Mouse (Mus musculus) spleen, adult 12 weeks (tissue): ENCODE data around the gene Acadvl.
"Not testable (repeated sequence)": the region's sequence is repeated elsewhere in the genome, so short reads cannot be mapped to it uniquely, and the experiment has no call there.

Experiments used
- DNase-seq: peaks from one replicate; pipeline ENCODE4 v3.0.0; 2022; ENCODE audit warnings: low spot score

The Acadvl gene

GRCm38 (mm10) chr11:70027397-70027796 lies 12.2 kb upstream of the Acadvl start:
- no peak for DNase-seq

GRCm38 (mm10) chr11:70026689-70027088 lies 11.5 kb upstream of the Acadvl start:
- DNase-seq: no peak

- DNase-seq: no peak
Observed at GRCm38 (mm10) chr11:70024151-70024514, 8.9 kb upstream of the Acadvl start.

GRCm38 (mm10) chr11:70023481-70024150 lies 8.4 kb upstream of the Acadvl start:
- no peak for DNase-seq

GRCm38 (mm10) chr11:70021264-70022132 lies 6.3 kb upstream of the Acadvl start:
- DNase-seq: peak; percentile 85

- DNase-seq: peak; percentile 32
Observed at GRCm38 (mm10) chr11:70020731-70021263, 5.6 kb upstream of the Acadvl start.

- DNase-seq: no peak
Observed at GRCm38 (mm10) chr11:70020022-70020631, 4.9 kb upstream of the Acadvl start.

- no peak for DNase-seq
Observed at GRCm38 (mm10) chr11:70019495-70020021, 4.3 kb upstream of the Acadvl start.

GRCm38 (mm10) chr11:70018131-70018990 lies 3.1 kb upstream of the Acadvl start:
- DNase-seq: no peak

- no peak for DNase-seq
Observed at GRCm38 (mm10) chr11:70017199-70017767, 2.1 kb upstream of the Acadvl start.

GRCm38 (mm10) chr11:70016669-70017068 lies 1.5 kb upstream of the Acadvl start, which contains the start of gene Dlg4:
Dlg4 (plus strand) TSS chr11:70016942.
- no peak for DNase-seq

- DNase-seq: not testable (repeated sequence)
Observed at GRCm38 (mm10) chr11:70016177-70016576, 966 bp upstream of the Acadvl start.

GRCm38 (mm10) chr11:70015677-70016076 lies 466 bp upstream of the Acadvl start:
- no peak for DNase-seq

- no peak for DNase-seq
Observed at GRCm38 (mm10) chr11:70014051-70014450, 1.2 kb downstream of the Acadvl start.

- no peak for DNase-seq
Observed at GRCm38 (mm10) chr11:70013408-70013807, 1.8 kb downstream of the Acadvl start.

GRCm38 (mm10) chr11:70012931-70013330 lies 2.3 kb downstream of the Acadvl start:
- DNase-seq: no peak

- no peak for DNase-seq
Observed at GRCm38 (mm10) chr11:70010961-70011360, 4.2 kb downstream of the Acadvl start.

- no peak for DNase-seq
Observed at GRCm38 (mm10) chr11:70010548-70010947, 4.7 kb downstream of the Acadvl start.

GRCm38 (mm10) chr11:70010033-70010432 lies 5.2 kb downstream of the Acadvl start:
- DNase-seq: no peak

GRCm38 (mm10) chr11:70005521-70005920 lies 9.7 kb downstream of the Acadvl start:
- DNase-seq: no peak

GRCm38 (mm10) chr11:70002471-70002870 lies 12.7 kb downstream of the Acadvl start:
- DNase-seq: no peak
